Mouse (Mus musculus): ENCODE measurements at regions not wholly inside any gene's neighbourhood (a gene's known extent, or its start where the extent isn't known, plus 50 kb on each side); places are given as distances from the start of the nearest gene placed in this dataset.

GRCm38 (mm10) chr14:72371702-72372277, 119.8 kb downstream of the Gm9195 start:
- peak; percentile 91 for DNase-seq (ENCODE audit: low spot score)

GRCm38 (mm10) chr14:72360829-72361520, 130.7 kb downstream of the Gm9195 start:
- no peak for DNase-seq (ENCODE audit: low spot score)

DNA sequence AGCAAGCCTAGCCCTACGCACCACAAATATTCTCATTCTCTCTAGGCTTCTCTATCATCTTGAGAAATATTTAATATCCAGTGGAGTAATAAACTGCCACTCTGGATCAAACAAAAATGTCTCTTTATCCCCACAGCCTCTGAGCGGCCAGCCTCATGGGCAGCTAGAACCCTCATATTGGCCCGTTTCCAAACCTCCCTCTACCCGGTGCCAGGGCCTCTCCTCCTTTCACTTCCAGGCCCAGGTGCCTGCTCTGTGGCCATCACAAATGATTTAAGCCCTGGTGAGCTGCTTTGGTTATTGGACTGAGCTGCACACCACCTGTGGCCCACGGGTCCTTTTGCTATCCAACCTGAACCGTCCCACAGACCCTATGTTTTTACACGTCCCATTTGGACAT, 131.5 kb downstream of the Gm9195 start:
- DNase-seq (ENCODE audit: low spot score) = no peak

GRCm38 (mm10) chr14:72357915-72358314, 133.7 kb downstream of the Gm9195 start:
- DNase-seq (ENCODE audit: low spot score) = no peak

GRCm38 (mm10) chr14:72342181-72342580, 149.5 kb downstream of the Gm9195 start:
- no peak for DNase-seq (ENCODE audit: low spot score)

- DNase-seq (ENCODE audit: low spot score) = no peak
Observed at GRCm38 (mm10) chr14:72341590-72342154, 150.0 kb downstream of the Gm9195 start.

GRCm38 (mm10) chr14:72338046-72338445, 153.6 kb downstream of the Gm9195 start:
- no peak for DNase-seq (ENCODE audit: low spot score)

DNA sequence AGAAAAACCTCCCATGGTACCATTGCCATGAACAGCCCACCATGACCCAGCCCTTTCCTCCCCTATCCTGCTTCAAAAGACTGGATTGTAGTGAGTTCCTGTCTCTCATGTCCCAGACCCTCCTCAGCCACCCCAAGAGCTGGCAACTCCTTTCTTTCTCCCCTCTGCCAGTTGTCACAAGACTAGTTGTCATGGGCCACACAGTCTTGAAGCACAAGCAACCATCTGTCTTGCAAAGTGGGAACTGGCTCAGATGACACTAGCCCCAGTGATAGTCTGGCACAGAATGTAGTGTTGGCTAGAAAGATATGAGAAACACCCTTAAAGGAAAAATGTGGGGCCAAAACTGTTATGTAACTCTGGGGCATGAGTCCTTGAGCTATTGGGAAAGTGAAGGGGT, 187.8 kb downstream of the Gm9195 start:
- no peak for DNase-seq (ENCODE audit: low spot score)

- DNase-seq (ENCODE audit: low spot score) = peak; percentile 71
Observed at GRCm38 (mm10) chr14:72300026-72300425, 191.6 kb downstream of the Gm9195 start.

GRCm38 (mm10) chr14:72294631-72295030, 197.0 kb downstream of the Gm9195 start:
- DNase-seq (ENCODE audit: low spot score) = no peak

DNA sequence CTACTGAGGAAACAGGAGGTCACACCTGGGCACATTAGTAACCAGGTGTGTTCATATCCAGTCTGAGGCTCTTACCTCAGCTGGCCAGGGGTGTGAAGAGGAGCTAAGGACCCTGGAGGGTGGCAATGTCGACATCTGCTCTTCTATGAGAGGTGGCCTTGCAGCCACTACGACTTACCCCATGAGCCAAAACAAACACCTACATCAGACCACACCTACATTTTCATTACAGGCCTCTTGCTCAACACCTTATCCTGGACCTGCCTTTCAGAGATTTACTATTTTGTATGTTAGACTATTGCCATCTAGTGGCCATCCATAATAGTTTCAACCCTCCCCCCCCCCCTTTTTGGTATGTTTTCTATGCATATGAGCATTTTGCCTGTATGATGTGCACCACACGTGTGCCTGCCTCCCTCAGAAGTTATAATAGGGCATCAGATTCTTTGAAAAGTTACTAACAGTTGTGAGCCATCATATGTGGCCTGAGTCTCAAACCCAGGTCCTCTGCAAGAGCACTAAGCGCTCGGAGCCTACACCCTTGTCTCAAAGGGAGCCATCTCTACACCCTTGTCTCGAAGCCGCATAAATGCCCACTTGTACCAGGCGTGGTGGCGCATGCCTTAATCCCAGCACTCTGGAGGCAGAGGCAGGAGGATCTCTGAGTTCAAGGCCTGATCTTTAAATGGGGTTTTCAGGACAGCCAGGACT, 197.8 kb downstream of the Gm9195 start:
- DNase-seq (ENCODE audit: low spot score) = peak; percentile 51

DNA sequence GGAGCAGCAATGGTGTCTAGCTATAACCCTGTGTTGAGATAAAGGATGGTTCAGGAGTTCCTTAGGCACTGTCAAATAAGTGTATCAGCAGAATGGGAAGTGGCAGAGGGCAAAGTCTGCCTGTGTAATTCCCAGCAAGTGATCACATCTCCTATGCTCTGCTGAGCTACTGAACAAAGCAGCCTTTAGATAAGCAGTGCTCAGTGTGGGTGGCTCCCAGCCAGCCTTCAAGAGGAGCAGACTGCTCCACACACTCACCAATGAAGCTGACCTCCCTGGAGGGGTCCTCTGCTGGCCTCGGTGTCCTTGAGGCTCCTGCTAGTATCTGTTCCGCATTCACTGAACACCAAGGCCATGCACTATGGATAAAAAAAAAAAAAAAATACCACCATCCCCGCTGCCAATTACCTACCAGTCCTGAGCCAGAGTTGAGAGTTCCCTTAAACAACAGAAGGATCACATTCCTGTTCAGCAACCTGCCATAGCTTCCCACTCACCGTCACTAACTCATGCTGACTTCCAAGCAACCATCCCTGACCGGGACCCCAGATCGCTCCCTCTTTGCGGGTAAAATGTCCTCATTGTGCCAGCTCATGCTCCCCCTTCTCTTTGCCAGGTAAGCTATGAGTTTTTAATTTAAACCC, 198.9 kb downstream of the Gm9195 start:
- no peak for DNase-seq (ENCODE audit: low spot score)

DNA sequence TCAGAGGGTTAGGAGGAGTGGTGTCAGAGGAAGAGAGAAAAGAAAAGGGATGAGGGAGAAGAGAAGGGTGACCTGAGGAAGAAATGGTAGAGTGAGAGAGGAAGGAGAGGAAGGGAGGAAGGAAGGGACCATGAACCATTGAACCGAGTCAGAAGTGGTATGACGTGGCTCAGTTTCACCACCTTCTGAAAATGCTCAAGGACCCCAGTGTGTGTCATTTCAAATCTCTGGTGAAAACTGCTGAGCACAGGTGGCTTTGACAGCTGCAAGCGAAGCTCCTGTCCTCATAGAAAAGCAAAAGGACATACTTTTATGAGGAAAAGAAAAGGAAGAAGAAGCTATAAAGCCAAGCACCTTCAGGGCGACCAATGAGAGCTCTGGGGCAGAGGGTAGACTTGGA, 214.3 kb downstream of the Gm9195 start:
- no peak for DNase-seq (ENCODE audit: low spot score)

DNA sequence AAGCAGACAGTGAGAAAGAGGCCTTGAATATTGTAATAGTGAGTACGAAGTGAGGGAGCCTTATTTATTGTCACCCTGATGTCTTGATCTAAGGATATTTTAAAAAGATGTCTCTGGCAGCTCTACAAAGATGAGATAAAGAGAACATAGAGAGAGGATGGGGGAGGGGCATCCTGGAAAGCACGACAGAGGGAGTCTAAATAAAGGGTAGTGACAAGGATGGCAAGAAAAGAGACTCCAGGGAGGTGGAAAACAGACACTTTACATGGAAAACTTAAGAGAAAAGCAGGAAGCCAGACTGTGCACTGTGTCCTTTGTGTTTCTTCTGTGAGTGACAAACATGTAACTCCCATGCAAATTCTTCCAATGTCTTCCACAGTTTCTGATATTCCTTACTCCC, 232.4 kb downstream of the Gm9195 start:
- no peak for DNase-seq (ENCODE audit: low spot score)

DNA sequence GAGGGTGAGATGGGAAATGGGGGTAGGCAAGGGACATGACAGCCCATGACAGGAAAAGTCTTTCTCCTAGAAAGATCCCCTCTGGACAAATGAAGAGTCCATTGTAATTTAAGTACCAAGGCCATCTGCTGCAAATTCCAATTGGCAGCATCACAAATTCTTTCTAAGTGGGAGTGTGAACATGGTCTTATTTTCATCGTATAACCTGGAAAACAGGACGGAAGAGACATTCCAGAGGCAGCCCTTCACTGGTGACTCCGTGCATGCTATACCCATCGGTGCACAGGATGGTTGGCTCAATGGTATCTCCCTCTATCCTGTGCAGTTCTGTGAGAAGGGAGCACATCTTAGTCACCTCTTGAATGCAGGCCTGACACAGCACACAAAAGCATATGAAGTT, 249.8 kb downstream of the Gm9195 start:
- no peak for DNase-seq (ENCODE audit: low spot score)

DNA sequence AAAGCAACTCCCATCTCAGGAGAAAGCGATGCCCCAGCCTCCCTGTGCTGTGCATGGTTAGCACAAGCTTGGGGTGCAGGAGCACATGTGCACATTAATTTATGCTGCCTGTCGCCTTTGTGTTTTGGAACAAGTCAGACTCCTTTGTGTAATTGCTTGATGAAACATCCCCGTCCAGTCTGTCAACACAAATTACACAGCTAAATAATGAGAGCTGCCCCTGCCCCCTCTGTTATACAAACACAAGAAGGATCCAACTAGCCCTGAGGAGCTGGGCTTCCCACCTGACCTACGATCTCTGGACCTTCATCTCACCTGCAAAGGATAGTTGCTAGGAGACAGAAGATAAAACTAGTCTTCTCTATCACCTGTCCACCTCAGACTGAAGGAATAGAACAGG, 251.4 kb downstream of the Gm9195 start:
- DNase-seq (ENCODE audit: low spot score) = peak; percentile 3

DNA sequence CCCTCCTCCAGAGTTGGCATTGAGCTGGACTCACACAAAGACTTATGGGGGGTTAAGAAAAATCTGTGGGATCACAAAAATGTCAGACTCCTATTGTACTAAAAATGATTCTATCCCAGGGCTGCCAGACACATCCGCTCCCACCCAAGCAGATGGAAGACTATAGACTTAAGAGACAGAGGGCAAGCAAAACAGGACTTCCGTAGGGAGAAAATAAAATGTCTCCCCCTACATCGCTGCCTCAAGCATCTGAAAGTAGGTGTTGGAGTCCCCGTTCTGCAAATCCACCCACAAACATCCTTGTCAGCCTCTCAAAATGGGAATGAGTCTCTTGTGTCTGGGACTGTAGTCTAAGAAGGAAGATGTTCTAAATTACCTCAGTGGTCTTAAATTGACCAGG, 253.3 kb downstream of the Gm9195 start:
- no peak for DNase-seq (ENCODE audit: low spot score)

GRCm38 (mm10) chr14:72234234-72235075, 257.2 kb downstream of the Gm9195 start:
- DNase-seq (ENCODE audit: low spot score) = no peak

- DNase-seq (ENCODE audit: low spot score) = no peak
Observed at GRCm38 (mm10) chr14:72227853-72228252, 263.8 kb downstream of the Gm9195 start.

DNA sequence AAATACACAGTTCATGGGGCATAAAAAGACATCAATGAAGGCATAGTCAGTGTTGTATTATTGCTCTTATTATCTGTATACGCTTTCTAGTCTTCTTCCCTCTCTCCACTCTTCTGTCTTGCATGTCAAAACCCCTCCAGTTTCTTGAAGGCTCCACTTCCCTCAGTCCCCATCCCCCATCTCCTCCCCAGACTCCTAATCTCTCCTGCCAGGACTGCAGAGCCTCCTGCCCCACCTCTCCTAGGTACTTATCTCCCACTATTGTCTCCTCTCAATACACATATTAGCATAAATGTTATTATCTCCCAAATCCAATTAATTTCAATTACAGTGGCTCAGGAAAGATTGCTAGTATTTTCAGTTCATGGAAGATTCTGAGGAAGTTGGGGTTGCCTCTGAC, 264.2 kb downstream of the Gm9195 start:
- no peak for DNase-seq (ENCODE audit: low spot score)

DNA sequence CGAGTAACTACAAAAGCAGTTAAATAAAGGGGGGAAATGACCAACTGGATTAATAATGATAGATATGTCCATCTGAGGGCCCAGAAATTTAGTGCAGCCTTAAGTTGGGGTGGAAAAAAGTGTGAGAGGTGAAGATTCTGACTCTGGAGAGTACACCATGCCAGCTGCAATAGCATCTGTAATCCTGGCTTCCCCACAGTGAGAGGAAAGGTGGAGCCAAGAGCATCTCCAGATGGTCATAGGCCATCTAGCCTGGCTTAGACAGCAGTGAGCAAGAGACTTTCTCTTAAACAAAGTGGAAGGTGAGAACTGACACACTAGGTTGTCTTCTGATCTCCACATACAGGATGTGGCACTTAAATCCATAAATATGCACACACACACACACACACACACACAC, 264.7 kb downstream of the Gm9195 start:
- DNase-seq (ENCODE audit: low spot score) = no peak

DNA sequence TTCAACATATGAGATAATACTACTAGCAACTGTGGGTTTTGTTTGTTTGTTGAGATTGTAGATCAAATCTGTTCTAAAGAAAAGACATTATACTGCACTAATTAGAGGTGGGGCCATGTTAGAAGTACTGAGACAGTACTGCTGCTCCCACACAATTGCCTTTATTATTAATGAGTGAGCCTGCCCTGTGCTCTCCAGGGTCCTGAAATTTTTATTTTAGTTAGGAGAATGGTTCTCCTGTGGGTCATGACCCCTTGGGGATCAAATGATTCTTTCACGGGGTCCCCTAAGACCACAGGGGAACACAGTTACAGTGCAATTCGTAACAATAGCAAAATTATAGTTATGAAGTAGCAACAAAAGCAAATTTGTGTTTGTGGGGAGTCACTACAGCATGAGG, 268.8 kb downstream of the Gm9195 start:
- no peak for DNase-seq (ENCODE audit: low spot score)

Measured in embryo, embryonic 10 days (tissue).